Mouse (Mus musculus) E14TG2a.4 (cell line): ENCODE measurements around the gene G530012D18Rik.
"Not testable (repeated sequence)": the region's sequence is repeated elsewhere in the genome, so short reads cannot be mapped to it uniquely, and the experiment has no call there.

Source experiments
- H3K27me3 ChIP-seq: 2 replicates; pipeline ENCODE4 v1.6.1; 2014; ENCODE audit warnings: low read length, control low read depth; ENCODE audit not compliant: insufficient read depth
- H3K36me3 ChIP-seq: 2 replicates; pipeline ENCODE4 v1.6.1; 2014; ENCODE audit warnings: low read length, control low read depth; ENCODE audit not compliant: insufficient read depth
- H3K4me1 ChIP-seq: replicated peaks from 2 replicates; pipeline ENCODE4 v1.6.1; 2014; ENCODE audit warnings: low read depth, low read length, control low read depth
- H3K4me3 ChIP-seq: replicated peaks from 2 replicates; pipeline ENCODE4 v1.5.1; 2014; ENCODE audit warnings: mild to moderate bottlenecking, low read length
- H3K9me3 ChIP-seq: 2 replicates; pipeline ENCODE4 v1.6.1; 2014; ENCODE audit warnings: low read length, control low read depth

G530012D18Rik gene

GRCm38 (mm10) chr1:85575376-85575775 lies at the start of gene G530012D18Rik:
Gene G530012D18Rik, plus strand, starts transcription at chr1:85575676.
- not testable (repeated sequence) for H3K36me3 ChIP-seq, H3K27me3 ChIP-seq, H3K9me3 ChIP-seq, H3K4me1 ChIP-seq, H3K4me3 ChIP-seq

GRCm38 (mm10) chr1:85526401-85526800 lies 49.1 kb upstream of the G530012D18Rik start:
- not testable (repeated sequence) for H3K9me3 ChIP-seq

GRCm38 (mm10) chr1:85528451-85529110 lies 46.9 kb upstream of the G530012D18Rik start:
- not testable (repeated sequence) for H3K4me1 ChIP-seq, H3K4me3 ChIP-seq, H3K36me3 ChIP-seq, H3K9me3 ChIP-seq, H3K27me3 ChIP-seq

More at GRCm38 (mm10) chr1:85526401-85526800, 49.1 kb upstream of the G530012D18Rik start:
- H3K36me3 ChIP-seq, H3K27me3 ChIP-seq, H3K4me1 ChIP-seq, H3K4me3 ChIP-seq: not testable (repeated sequence)

DNA sequence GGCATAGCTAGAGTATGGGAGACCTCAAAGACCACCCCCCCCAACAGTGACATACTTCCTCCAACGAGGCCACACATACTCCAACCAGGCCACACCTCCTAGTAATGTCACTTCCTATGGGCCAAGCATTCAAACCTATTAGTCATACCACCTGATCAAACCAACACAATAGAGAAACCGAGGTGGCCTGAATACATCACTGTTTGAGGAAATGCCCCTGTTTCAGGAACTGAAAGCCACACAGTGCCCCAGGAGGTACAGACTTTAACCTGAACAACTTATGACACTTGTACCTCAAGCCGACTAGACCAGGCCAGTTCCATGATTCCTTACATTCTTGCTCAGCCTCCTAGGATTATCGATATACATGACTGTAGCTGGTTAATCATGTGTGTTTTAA lies 31.7 kb upstream of the G530012D18Rik start:
- H3K9me3 ChIP-seq, H3K4me3 ChIP-seq, H3K4me1 ChIP-seq, H3K27me3 ChIP-seq, H3K36me3 ChIP-seq: not testable (repeated sequence)

- H3K36me3 ChIP-seq, H3K4me3 ChIP-seq, H3K27me3 ChIP-seq, H3K9me3 ChIP-seq, H3K4me1 ChIP-seq: not testable (repeated sequence)
Measured at GRCm38 (mm10) chr1:85546442-85546841, 29.0 kb upstream of the G530012D18Rik start.

DNA sequence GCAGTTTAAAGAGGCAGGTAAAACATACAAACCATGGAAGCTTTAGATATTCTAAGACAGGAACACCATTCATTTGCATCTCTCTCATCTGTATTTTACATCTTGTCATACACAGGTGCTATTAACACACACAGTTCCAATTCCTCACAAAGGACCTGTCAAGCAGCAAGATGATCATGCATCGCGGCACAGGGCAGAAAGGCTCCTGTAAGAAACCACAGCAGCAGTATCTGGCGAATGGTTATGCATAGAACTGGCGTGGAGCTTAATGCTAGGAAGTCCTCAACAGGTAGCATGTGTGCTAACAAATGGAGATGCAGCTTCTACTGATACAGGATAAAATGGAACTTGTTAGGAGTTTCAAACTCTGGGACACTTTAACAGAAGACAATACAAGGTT lies 20.2 kb upstream of the G530012D18Rik start:
- not testable (repeated sequence) for H3K36me3 ChIP-seq, H3K9me3 ChIP-seq, H3K27me3 ChIP-seq, H3K4me1 ChIP-seq, H3K4me3 ChIP-seq

DNA sequence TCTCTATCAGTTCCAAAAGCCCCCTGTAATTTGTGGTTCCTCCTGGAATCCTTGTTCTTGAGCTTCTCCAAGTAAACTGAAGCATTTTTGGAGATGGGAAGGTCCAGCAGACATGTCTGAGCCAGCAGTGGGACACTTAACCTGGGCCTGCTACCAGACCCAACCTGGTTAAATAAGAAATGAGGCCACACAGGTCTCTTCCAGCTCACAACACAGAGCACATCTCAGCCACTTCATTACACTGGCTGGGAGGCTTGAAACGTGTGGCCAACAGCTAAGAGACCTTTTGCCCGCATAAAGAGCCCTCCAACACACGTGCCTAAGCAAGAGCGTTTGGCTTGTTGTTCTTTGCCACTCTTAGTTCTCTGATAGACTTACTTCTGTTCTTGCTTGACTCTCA lies 1.9 kb upstream of the G530012D18Rik start:
- H3K27me3 ChIP-seq, H3K36me3 ChIP-seq, H3K9me3 ChIP-seq, H3K4me3 ChIP-seq, H3K4me1 ChIP-seq: not testable (repeated sequence)

DNA sequence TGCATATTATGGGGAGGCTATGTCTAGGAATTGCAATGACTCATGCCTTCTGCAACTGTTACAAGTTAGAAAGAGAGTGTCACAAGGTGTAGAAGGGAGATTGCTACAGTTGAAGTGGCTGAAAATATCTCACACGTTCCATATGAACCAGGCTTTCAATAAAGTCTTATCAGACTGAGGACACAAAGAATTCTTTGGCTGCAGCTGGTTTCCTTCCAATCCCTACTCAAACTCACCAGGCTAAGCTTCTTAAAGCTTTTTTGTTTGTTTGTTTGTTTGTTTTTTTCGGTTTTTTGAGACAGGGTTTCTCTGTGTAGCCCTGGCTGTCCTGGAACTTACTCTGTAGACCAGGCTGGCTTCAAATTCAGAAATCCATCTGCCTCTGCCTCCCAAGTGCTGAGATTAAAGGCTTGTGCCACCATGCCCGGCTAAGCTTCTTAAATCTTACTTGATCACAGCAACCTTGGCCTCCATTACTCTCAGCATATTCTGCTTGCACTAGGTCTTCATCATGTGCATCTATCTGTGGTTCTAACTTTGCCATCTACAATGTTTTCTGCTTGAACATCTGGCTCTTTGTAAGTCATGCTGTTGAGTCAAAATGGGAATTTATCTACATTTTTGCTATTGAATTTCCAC lies 3.0 kb downstream of the G530012D18Rik start:
- not testable (repeated sequence) for H3K4me3 ChIP-seq, H3K4me1 ChIP-seq, H3K36me3 ChIP-seq, H3K27me3 ChIP-seq, H3K9me3 ChIP-seq

- not testable (repeated sequence) for H3K4me1 ChIP-seq, H3K36me3 ChIP-seq, H3K9me3 ChIP-seq, H3K4me3 ChIP-seq, H3K27me3 ChIP-seq
Measured at GRCm38 (mm10) chr1:85579199-85580147, 4.0 kb downstream of the G530012D18Rik start.

DNA sequence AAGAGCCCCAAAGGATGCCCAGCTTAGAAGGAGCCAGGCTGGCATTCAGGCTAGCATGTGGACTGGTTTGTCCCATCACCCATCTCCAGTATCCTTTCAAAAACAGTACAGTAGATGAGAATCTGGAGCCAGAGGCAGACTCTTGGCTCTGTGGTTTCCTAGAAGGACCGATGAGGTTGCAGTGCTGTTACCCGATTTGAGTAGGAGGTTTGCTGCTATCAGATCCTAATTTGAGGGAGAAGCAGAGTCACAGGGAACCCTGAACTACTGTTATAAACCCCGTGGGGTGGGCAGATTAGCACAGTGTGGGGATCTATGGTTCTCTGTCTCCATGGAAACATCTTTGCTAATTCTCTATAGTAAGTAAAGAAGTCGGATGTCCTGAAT lies 4.7 kb downstream of the G530012D18Rik start:
- H3K9me3 ChIP-seq, H3K4me1 ChIP-seq, H3K36me3 ChIP-seq, H3K27me3 ChIP-seq, H3K4me3 ChIP-seq: not testable (repeated sequence)

DNA sequence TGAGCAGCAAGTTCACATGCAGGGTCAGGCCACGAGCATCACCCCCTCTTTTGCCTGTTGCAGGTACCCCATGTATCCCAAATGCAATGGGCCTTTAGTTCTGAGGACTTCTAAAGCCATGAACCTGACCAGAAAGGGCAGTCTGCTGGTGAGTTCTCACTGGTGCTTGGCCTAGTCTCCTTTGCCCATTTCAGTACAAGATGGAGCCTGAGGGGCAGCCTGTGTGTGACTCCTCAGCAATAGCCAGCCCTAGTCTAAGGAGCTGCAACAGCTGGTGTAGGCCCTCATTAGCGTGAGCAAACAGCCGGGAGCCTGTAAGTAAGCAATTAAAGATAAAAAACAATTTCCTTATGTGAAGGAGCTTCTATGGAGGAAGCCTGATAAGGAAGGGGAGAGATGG lies 5.1 kb downstream of the G530012D18Rik start:
- not testable (repeated sequence) for H3K4me3 ChIP-seq, H3K4me1 ChIP-seq, H3K36me3 ChIP-seq, H3K9me3 ChIP-seq, H3K27me3 ChIP-seq
